In the genomic region with DNA sequence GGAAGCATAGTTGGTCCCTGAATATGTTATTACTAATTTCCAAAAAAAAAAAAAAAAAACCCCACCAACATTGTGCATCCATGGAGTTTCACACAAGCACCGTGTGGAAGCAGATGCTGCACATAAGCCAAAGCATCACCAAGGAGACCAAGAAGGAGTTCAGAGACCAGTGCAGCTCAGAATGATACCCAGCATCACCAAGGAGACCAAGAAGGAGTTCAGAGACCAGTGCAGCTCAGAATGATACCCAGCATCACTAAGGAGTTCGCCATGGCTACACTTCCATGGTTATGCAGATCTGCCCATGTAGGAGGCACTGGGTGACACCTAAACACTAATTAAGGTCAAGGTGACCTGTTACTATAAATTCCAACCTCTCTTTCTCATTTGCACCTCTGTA, we compare ENCODE assay signal across 22 mouse cellular contexts.
"Had no signal": no experiment of that assay in that cellular context is flagged by ENCODE, and none has a peak within 500 bp of the region (broad histone marks: within the 10 kb centered on the region; RNA-seq: fewer than 3 reads in every experiment).

No protein-coding gene starts in this region.

- H3K4me1 ChIP-seq: intestine, embryonic 15.5 days; limb, embryonic 15.5 days; liver, embryonic 15.5 days; lung, embryonic 15.5 days; megakaryocyte, embryonic 14.5 days; midbrain, embryonic 10.5 days; midbrain, embryonic 15.5 days; stomach, embryonic 15.5 days had no signal

- H3K9me3 ChIP-seq: intestine, embryonic 15.5 days; limb, embryonic 12.5 days; limb, embryonic 15.5 days; liver, embryonic 15.5 days; lung, embryonic 15.5 days; midbrain, embryonic 15.5 days; stomach, embryonic 15.5 days had no signal

- H3K4me2 ChIP-seq: intestine, embryonic 15.5 days; limb, embryonic 12.5 days; limb, embryonic 15.5 days; liver, embryonic 11.5 days; liver, embryonic 15.5 days; lung, embryonic 15.5 days; midbrain, embryonic 15.5 days; stomach, embryonic 15.5 days had no signal

- H3K4me3 ChIP-seq: intestine, embryonic 15.5 days; limb, embryonic 12.5 days; limb, embryonic 15.5 days; liver, embryonic 15.5 days; lung, embryonic 15.5 days; megakaryocyte, embryonic 14.5 days; midbrain, embryonic 10.5 days; midbrain, embryonic 15.5 days; stomach, embryonic 15.5 days had no signal

- H3K36me3 ChIP-seq: intestine, embryonic 15.5 days; limb, embryonic 15.5 days; liver, embryonic 15.5 days; lung, embryonic 15.5 days; midbrain, embryonic 15.5 days; stomach, embryonic 15.5 days had no signal

- ATAC-seq: intestine, embryonic 15.5 days; midbrain, embryonic 15.5 days had no signal

- DNase-seq: kidney, adult 11 months; kidney, postnatal 14 days; kidney, postnatal 4 days; layer of hippocampus, postnatal 36 days; left cerebral cortex, postnatal 4 days; lung, adult 18-20 months; lung, postnatal 10 days; lung, postnatal 36 days; retina, postnatal 1 day; right cerebral cortex, postnatal 25 days; spleen, adult 18-20 months; thymus, postnatal 25 days had no signal

- H3K9ac ChIP-seq: intestine, embryonic 15.5 days; limb, embryonic 12.5 days; limb, embryonic 15.5 days; liver, embryonic 15.5 days; lung, embryonic 15.5 days; midbrain, embryonic 15.5 days; stomach, embryonic 15.5 days had no signal

- H3K27ac ChIP-seq: intestine, embryonic 15.5 days; limb, embryonic 12.5 days; limb, embryonic 15.5 days; liver, embryonic 15.5 days; lung, embryonic 15.5 days; midbrain, embryonic 10.5 days; midbrain, embryonic 15.5 days; stomach, embryonic 15.5 days had no signal

- H3K27me3 ChIP-seq: intestine, embryonic 15.5 days; limb, embryonic 12.5 days; limb, embryonic 15.5 days; liver, embryonic 15.5 days; lung, embryonic 15.5 days; megakaryocyte, embryonic 14.5 days; midbrain, embryonic 15.5 days; stomach, embryonic 15.5 days had no signal
